Mouse (Mus musculus): ENCODE data around the gene Trim25.
A peak's percentile ranks its signal among the peaks of the same experiment; 100 is the strongest.
"Not testable (repeated sequence)": the region's sequence is repeated elsewhere in the genome, so short reads cannot be mapped to it uniquely, and the experiment has no call there.

The Trim25 gene

GRCm38 (mm10) chr11:89024181-89024881 is 25.2 kb downstream of the Trim25 start:
- no peak for DNase-seq (ENCODE audit: low read depth, low spot score)

GRCm38 (mm10) chr11:89025603-89026002 is 26.4 kb downstream of the Trim25 start:
- DNase-seq (ENCODE audit: low read depth, low spot score): no peak

GRCm38 (mm10) chr11:89026117-89026516 is 26.9 kb downstream of the Trim25 start:
- no peak for DNase-seq (ENCODE audit: low read depth, low spot score)

GRCm38 (mm10) chr11:89027955-89028361 is 28.8 kb downstream of the Trim25 start:
- no peak for DNase-seq (ENCODE audit: low read depth, low spot score)

GRCm38 (mm10) chr11:89028871-89029405 is 29.8 kb downstream of the Trim25 start:
- DNase-seq (ENCODE audit: low read depth, low spot score): no peak

GRCm38 (mm10) chr11:89030552-89030951 is 31.4 kb downstream of the Trim25 start:
- DNase-seq (ENCODE audit: low read depth, low spot score): no peak

GRCm38 (mm10) chr11:89031189-89031588 is 32.0 kb downstream of the Trim25 start:
- DNase-seq (ENCODE audit: low read depth, low spot score): no peak

- DNase-seq (ENCODE audit: low read depth, low spot score): no peak
Measured at GRCm38 (mm10) chr11:89034592-89034991, 35.4 kb downstream of the Trim25 start.

GRCm38 (mm10) chr11:89035552-89035951 is 36.4 kb downstream of the Trim25 start:
- no peak for DNase-seq (ENCODE audit: low read depth, low spot score)

- no peak for DNase-seq (ENCODE audit: low read depth, low spot score)
Measured at GRCm38 (mm10) chr11:89038496-89038895, 39.3 kb downstream of the Trim25 start.

- DNase-seq (ENCODE audit: low read depth, low spot score): no peak
Measured at GRCm38 (mm10) chr11:89039325-89039724, 40.1 kb downstream of the Trim25 start.

- DNase-seq (ENCODE audit: low read depth, low spot score): not testable (repeated sequence)
Measured at GRCm38 (mm10) chr11:89041073-89041472, 41.9 kb downstream of the Trim25 start.

GRCm38 (mm10) chr11:89043046-89043445 is 43.9 kb downstream of the Trim25 start:
- DNase-seq (ENCODE audit: low read depth, low spot score): no peak

- DNase-seq (ENCODE audit: low read depth, low spot score): not testable (repeated sequence)
Measured at GRCm38 (mm10) chr11:89045501-89045900, 46.3 kb downstream of the Trim25 start.

GRCm38 (mm10) chr11:89046021-89046420 is 46.8 kb downstream of the Trim25 start:
- DNase-seq (ENCODE audit: low read depth, low spot score): no peak

- no peak for DNase-seq (ENCODE audit: low read depth, low spot score)
Measured at GRCm38 (mm10) chr11:89051767-89052166, 52.6 kb downstream of the Trim25 start.

- no peak for DNase-seq (ENCODE audit: low read depth, low spot score)
Measured at GRCm38 (mm10) chr11:89055931-89056690, 56.9 kb downstream of the Trim25 start.

- DNase-seq (ENCODE audit: low read depth, low spot score): no peak
Measured at GRCm38 (mm10) chr11:89058515-89059270, 59.5 kb downstream of the Trim25 start.

GRCm38 (mm10) chr11:89059919-89060422 is 60.8 kb downstream of the Trim25 start:
- no peak for DNase-seq (ENCODE audit: low read depth, low spot score)

GRCm38 (mm10) chr11:89060423-89061089 is 61.4 kb downstream of the Trim25 start:
- peak; percentile 63 for DNase-seq (ENCODE audit: low read depth, low spot score)

GRCm38 (mm10) chr11:89061362-89061761 is 62.2 kb downstream of the Trim25 start:
- no peak for DNase-seq (ENCODE audit: low read depth, low spot score)
